Mouse (Mus musculus) kidney, embryonic 15.5 days (tissue): ENCODE measurements around the gene Ceacam9. TPM values are rescaled to one million over a fixed set of nuclear protein-coding genes. Genes with fewer than 3 reads are reported as not detected.
"Not testable (repeated sequence)": the region's sequence is repeated elsewhere in the genome, so short reads cannot be mapped to it uniquely, and the experiment has no call there.

Source experiments
- ATAC-seq: fragments of 200-750 bp; cut with Nextera tagmentation; replicated peaks from 2 replicates; pipeline ENCODE4 v1.8.0; 2017; ENCODE audit warnings: moderate TSS enrichment; ENCODE audit not compliant: low FRiP score
- H3K27ac ChIP-seq: fragments of 300-500 bp; sonication (generic); 2 replicates; pipeline ENCODE4 v1.5.1; 2015; ENCODE audit warnings: mild to moderate bottlenecking, inconsistent platforms
- H3K27me3 ChIP-seq: fragments of 300-500 bp; sonication (generic); 2 replicates; pipeline ENCODE4 v1.6.1; 2015; ENCODE audit warnings: inconsistent platforms
- H3K36me3 ChIP-seq: fragments of 300-500 bp; sonication (generic); 2 replicates; pipeline ENCODE4 v1.6.1; 2015; ENCODE audit warnings: inconsistent platforms
- H3K4me1 ChIP-seq: fragments of 300-500 bp; sonication (generic); 2 replicates; pipeline ENCODE4 v1.6.1; 2015; ENCODE audit warnings: inconsistent platforms
- H3K4me2 ChIP-seq: fragments of 300-500 bp; sonication (generic); 2 replicates; pipeline ENCODE4 v1.6.1; 2015; ENCODE audit warnings: moderate library complexity, mild to moderate bottlenecking, inconsistent platforms
- H3K4me3 ChIP-seq: fragments of 300-500 bp; sonication (generic); replicated peaks from 2 replicates; pipeline ENCODE4 v1.5.1; 2015; ENCODE audit warnings: mild to moderate bottlenecking, inconsistent platforms
- H3K9ac ChIP-seq: fragments of 300-500 bp; sonication (generic); 2 replicates; pipeline ENCODE4 v1.6.1; 2015; ENCODE audit warnings: mild to moderate bottlenecking, inconsistent platforms
- H3K9me3 ChIP-seq: fragments of 300-500 bp; sonication (generic); replicated peaks from 2 replicates; pipeline ENCODE4 v1.6.1; 2016; ENCODE audit warnings: inconsistent platforms
- WGBS: fragments of 180-500 bp; shearing (Covaris S2); methylation state at CpG from one replicate; pipeline ENCODE4 v1.1.7; 2015; ENCODE audit warnings: mixed read lengths; 5-methylcytosine and 5-hydroxymethylcytosine counted together
- polyA plus RNA-seq: library from polyadenylated mRNA; unstranded; fragments of >200 nt; fragmentation: Nextera tagmentation; extraction: Ambion mirVana; gene quantifications from 2 replicates; pipeline ENCODE4 v1.2.1, GENCODE M21; 2015

Gene Ceacam9
- polyA plus RNA-seq, 1 experiment from 2014 or later: not detected

GRCm38 (mm10) chr7:16712633-16713415 is 8.9 kb upstream of the Ceacam9 start:
- Histone ChIP-seq H3K27ac (no peak overlapping the region), H3K4me1 (peaks cover 5% of the 10 kb centered on the region; the same call in 1 of the 2 replicates), H3K9me3 (no peaks in the 10 kb centered on the region), H3K9ac (no peak overlapping the region), H3K4me3 (no peak overlapping the region), H3K27me3 (no peaks in the 10 kb centered on the region), H3K4me2 (no peak overlapping the region), H3K36me3 (no peaks in the 10 kb centered on the region)
- 75% methylated on average over 13 of the region's 13 CpGs for WGBS
- no peak for ATAC-seq

GRCm38 (mm10) chr7:16716456-16717152 is 5.1 kb upstream of the Ceacam9 start:
- WGBS: 24% methylated on average over 8 of the region's 8 CpGs

GRCm38 (mm10) chr7:16722490-16722889 is 761 bp downstream of the Ceacam9 start:
- not testable (repeated sequence) for H3K4me3 ChIP-seq, H3K27me3 ChIP-seq, H3K27ac ChIP-seq, H3K4me2 ChIP-seq, ATAC-seq, H3K4me1 ChIP-seq, H3K9me3 ChIP-seq, H3K9ac ChIP-seq, H3K36me3 ChIP-seq
- 68% methylated on average over 3 of the region's 3 CpGs for WGBS

More at GRCm38 (mm10) chr7:16716456-16717152, 5.1 kb upstream of the Ceacam9 start:
- not testable (repeated sequence) for H3K36me3 ChIP-seq, H3K4me3 ChIP-seq, H3K4me1 ChIP-seq, ATAC-seq, H3K27ac ChIP-seq, H3K4me2 ChIP-seq, H3K9me3 ChIP-seq, H3K9ac ChIP-seq, H3K27me3 ChIP-seq

- 25% methylated on average over 14 of the region's 14 CpGs for WGBS
- peak overlapping the region; percentile 50 for H3K4me2 ChIP-seq
- no peaks in the 10 kb centered on the region for H3K9me3 ChIP-seq
- H3K36me3 ChIP-seq: no peaks in the 10 kb centered on the region
- H3K4me3 ChIP-seq: peak overlapping the region; percentile 22; the same call in 1 of the 2 replicates
- no peaks in the 10 kb centered on the region for H3K27me3 ChIP-seq
- ATAC-seq: peak; percentile 54
- peaks cover 28% of the 10 kb centered on the region for H3K4me1 ChIP-seq
- no peak overlapping the region for H3K9ac ChIP-seq
- peak overlapping the region; percentile 48; the same call in 1 of the 2 replicates for H3K27ac ChIP-seq
Observed at GRCm38 (mm10) chr7:16728596-16729348, 7.0 kb downstream of the Ceacam9 start.

GRCm38 (mm10) chr7:16729563-16729962 is 7.8 kb downstream of the Ceacam9 start:
- H3K4me3 ChIP-seq: peak overlapping the region; percentile 22; the same call in 1 of the 2 replicates
- not testable (repeated sequence) for H3K9ac ChIP-seq, H3K27me3 ChIP-seq, H3K36me3 ChIP-seq, H3K9me3 ChIP-seq
- peak overlapping the region; percentile 46; the same call in 1 of the 2 replicates for H3K27ac ChIP-seq
- 1% methylated on average over 7 of the region's 7 CpGs for WGBS
- peaks cover 28% of the 10 kb centered on the region for H3K4me1 ChIP-seq
- ATAC-seq: peak; percentile 42; the same call in 1 of the 2 replicates
- peak overlapping the region; percentile 50 for H3K4me2 ChIP-seq

GRCm38 (mm10) chr7:16730791-16731190 is 9.1 kb downstream of the Ceacam9 start:
- Histone ChIP-seq H3K9me3 (no peaks in the 10 kb centered on the region), H3K27me3 (no peaks in the 10 kb centered on the region), H3K36me3 (no peaks in the 10 kb centered on the region), H3K27ac (no peak overlapping the region), H3K4me2 (no peak overlapping the region), H3K9ac (no peak overlapping the region), H3K4me1 (peaks cover 28% of the 10 kb centered on the region), H3K4me3 (no peak overlapping the region)
- 89% methylated on average over 5 of the region's 6 CpGs for WGBS
- no peak for ATAC-seq

- H3K27me3 ChIP-seq: no peaks in the 10 kb centered on the region
- H3K4me1 ChIP-seq: peaks cover 28% of the 10 kb centered on the region
- WGBS: 14% methylated on average over 7 of the region's 7 CpGs
- no peak overlapping the region for H3K4me3 ChIP-seq
- H3K4me2 ChIP-seq: no peak overlapping the region
- H3K27ac ChIP-seq: peak overlapping the region; percentile 66
- H3K9me3 ChIP-seq: no peaks in the 10 kb centered on the region
- no peaks in the 10 kb centered on the region for H3K36me3 ChIP-seq
- H3K9ac ChIP-seq: no peak overlapping the region
- ATAC-seq: no peak
Observed at GRCm38 (mm10) chr7:16731893-16732422, 10.2 kb downstream of the Ceacam9 start.

GRCm38 (mm10) chr7:16737606-16738072 is 15.9 kb downstream of the Ceacam9 start:
- ATAC-seq: peak; percentile 8; the same call in 1 of the 2 replicates
- WGBS: 41% methylated on average over 10 of the region's 10 CpGs
- H3K9ac ChIP-seq: no peak overlapping the region

GRCm38 (mm10) chr7:16738073-16738696 is 16.5 kb downstream of the Ceacam9 start, which contains the start of gene Ap2s1:
Gene Ap2s1, plus strand, starts transcription at chr7:16738410.
- no peaks in the 10 kb centered on the region for H3K27me3 ChIP-seq
- no peaks in the 10 kb centered on the region for H3K9me3 ChIP-seq
- H3K36me3 ChIP-seq: peaks cover 9% of the 10 kb centered on the region
- ATAC-seq: peak; percentile 97
- H3K4me1 ChIP-seq: peaks cover 25% of the 10 kb centered on the region
- peak within 1 kb of the TSS; percentile 64 for H3K4me3 ChIP-seq
- peak within 1 kb of the TSS; percentile 38 for H3K27ac ChIP-seq
- peak within 1 kb of the TSS; percentile 80 for H3K4me2 ChIP-seq
- H3K9ac ChIP-seq: peak within 1 kb of the TSS; percentile 72
- WGBS: under 1% methylated on average over 34 of the region's 34 CpGs

More at GRCm38 (mm10) chr7:16737606-16738072, 15.9 kb downstream of the Ceacam9 start:
- Histone ChIP-seq H3K4me1 (peaks cover 25% of the 10 kb centered on the region), H3K27ac (no peak overlapping the region), H3K9me3 (no peaks in the 10 kb centered on the region), H3K27me3 (no peaks in the 10 kb centered on the region), H3K36me3 (peaks cover 3% of the 10 kb centered on the region; the same call in 1 of the 2 replicates), H3K4me2 (peak overlapping the region; percentile 80), H3K4me3 (peak overlapping the region; percentile 64)

- Histone ChIP-seq H3K4me2 (peak overlapping the region; percentile 80), H3K9me3 (no peaks in the 10 kb centered on the region), H3K36me3 (peaks cover 18% of the 10 kb centered on the region), H3K4me1 (peaks cover 25% of the 10 kb centered on the region), H3K4me3 (peak overlapping the region; percentile 64), H3K9ac (peak overlapping the region; percentile 72), H3K27ac (peak overlapping the region; percentile 38; the same call in 1 of the 2 replicates), H3K27me3 (no peaks in the 10 kb centered on the region)
- WGBS: 49% methylated on average over 10 of the region's 10 CpGs
- no peak for ATAC-seq
Observed at GRCm38 (mm10) chr7:16739056-16739604, 17.4 kb downstream of the Ceacam9 start.

- H3K9ac ChIP-seq: no peak overlapping the region
- no peaks in the 10 kb centered on the region for H3K9me3 ChIP-seq
- no peak overlapping the region for H3K4me2 ChIP-seq
- 87% methylated on average over 4 of the region's 4 CpGs for WGBS
- H3K4me1 ChIP-seq: peaks cover 3% of the 10 kb centered on the region; the same call in 1 of the 2 replicates
- no peaks in the 10 kb centered on the region for H3K27me3 ChIP-seq
- no peak overlapping the region for H3K27ac ChIP-seq
- ATAC-seq: no peak
- H3K4me3 ChIP-seq: no peak overlapping the region
- H3K36me3 ChIP-seq: peaks cover 71% of the 10 kb centered on the region
Observed at GRCm38 (mm10) chr7:16745373-16745772, 23.6 kb downstream of the Ceacam9 start.
